Comparison of ENCODE assay signal across 11 mouse cellular contexts in the genomic region with DNA sequence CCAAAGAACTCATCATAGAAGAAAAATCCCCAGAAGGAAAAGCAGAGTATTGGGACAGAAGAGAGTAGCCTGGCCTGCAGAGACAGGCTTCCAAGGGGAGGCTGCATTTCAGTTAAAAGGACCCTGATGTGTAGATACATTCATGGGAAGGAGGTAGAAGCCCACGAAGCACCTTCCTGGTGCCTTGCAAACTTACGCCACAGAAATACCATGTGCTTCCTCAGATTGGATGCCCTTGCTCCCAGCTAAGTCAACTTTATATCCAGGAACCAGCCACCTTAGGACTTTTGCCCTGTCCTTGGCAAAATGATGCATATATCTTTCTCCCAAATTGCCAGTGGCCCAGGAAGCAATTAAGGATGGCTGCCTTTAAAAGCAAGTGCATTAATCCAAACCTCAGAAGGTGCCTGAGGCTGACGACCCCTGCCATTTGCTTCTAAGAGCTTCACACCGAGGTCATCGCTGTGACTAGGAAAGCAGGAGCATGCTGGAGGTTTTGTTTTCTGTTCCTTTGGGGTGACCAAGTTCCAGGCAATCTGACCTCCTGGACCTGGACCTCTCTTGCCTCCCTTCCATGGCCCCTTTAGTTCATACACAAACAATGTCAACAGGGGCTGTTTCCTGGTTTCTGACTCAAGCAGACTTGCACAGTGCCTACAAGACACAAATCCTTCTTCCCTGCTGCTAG. TPM values are rescaled to one million over a fixed set of nuclear protein-coding genes. Genes with fewer than 3 reads are reported as not detected.
DNase-seq lines count a peak whose midpoint lies in the region; ATAC-seq lines count a peak whose summit lies in the region.
"Had no signal": no experiment of that assay in that cellular context is flagged by ENCODE, and none has a peak within 500 bp of the region (broad histone marks: within the 10 kb centered on the region; RNA-seq: fewer than 3 reads in every experiment).

No protein-coding gene starts in this region.

- H3K9ac ChIP-seq in heart, embryonic 15.5 days, result no peak overlapping the region
- no peak overlapping the region for H3K9ac ChIP-seq in midbrain, embryonic 14.5 days (replicated peaks; ENCODE audit: low read length)
- H3K9ac ChIP-seq in intestine, embryonic 14.5 days (ENCODE audit: low read length), result no peak overlapping the region
- H3K9ac ChIP-seq in stomach, embryonic 15.5 days, result no peak overlapping the region

- no peak overlapping the region for H3K4me3 ChIP-seq in heart, embryonic 15.5 days
- H3K4me3 ChIP-seq in midbrain, embryonic 10.5 days, result no peak overlapping the region
- no peak overlapping the region for H3K4me3 ChIP-seq in midbrain, embryonic 14.5 days (replicated peaks; ENCODE audit: low read depth, low read length)
- H3K4me3 ChIP-seq in intestine, embryonic 14.5 days (ENCODE audit: low read depth, low read length), result no peak overlapping the region
- no peak overlapping the region for H3K4me3 ChIP-seq in stomach, embryonic 15.5 days (replicated peaks)
- H3K4me3 ChIP-seq: erythroblast, embryonic 14.5 days; myocyte had no signal

- H3K36me3 ChIP-seq in heart, embryonic 15.5 days, result no peaks in the 10 kb centered on the region
- peaks cover 6% of the 10 kb centered on the region; the same call in 1 of the 2 replicates for H3K36me3 ChIP-seq in midbrain, embryonic 10.5 days
- H3K36me3 ChIP-seq in midbrain, embryonic 14.5 days (ENCODE audit: control insufficient read depth, insufficient read depth, low read length), result no peaks in the 10 kb centered on the region; the same call in 1 of the 2 replicates
- peaks cover 4% of the 10 kb centered on the region; the same call in 1 of the 2 replicates for H3K36me3 ChIP-seq in intestine, embryonic 14.5 days (ENCODE audit: control insufficient read depth, insufficient read depth, low read length)
- H3K36me3 ChIP-seq in stomach, embryonic 15.5 days, result no peaks in the 10 kb centered on the region

- H3K4me2 ChIP-seq in heart, embryonic 15.5 days, result 0 out of 2 replicates have a peak overlapping the region, but pooled peaks have one; percentile 10
- H3K4me2 ChIP-seq in midbrain, embryonic 14.5 days (ENCODE audit: low read length), result no peak overlapping the region
- H3K4me2 ChIP-seq in intestine, embryonic 14.5 days (ENCODE audit: low read length), result no peak overlapping the region
- H3K4me2 ChIP-seq in stomach, embryonic 15.5 days, result peak overlapping the region; percentile 26; the same call in 1 of the 2 replicates

- DNase-seq in heart, postnatal 10 days, result no peak
- no peak for DNase-seq in midbrain, embryonic 10.5 days (ENCODE audit: low spot score)
- no peak for DNase-seq in midbrain, embryonic 14.5 days
- DNase-seq in intestine, embryonic 14.5 days (ENCODE audit: low spot score), result no peak
- no peak for DNase-seq in frontal cortex, adult 2 months (ENCODE audit: extremely low spot score in 1 of 2, low spot score in 1 of 2)

- intact Hi-C loops in heart, postnatal 10 days (cut with DNase I), result no loop called here

- H3K9me3 ChIP-seq in heart, embryonic 15.5 days (replicated peaks), result no peaks in the 10 kb centered on the region
- no peaks in the 10 kb centered on the region for H3K9me3 ChIP-seq in midbrain, embryonic 10.5 days (replicated peaks)
- no peaks in the 10 kb centered on the region for H3K9me3 ChIP-seq in midbrain, embryonic 14.5 days (ENCODE audit: control insufficient read depth, low read length)
- H3K9me3 ChIP-seq in intestine, embryonic 14.5 days (ENCODE audit: control insufficient read depth, low read length), result no peaks in the 10 kb centered on the region
- H3K9me3 ChIP-seq in stomach, embryonic 15.5 days, result no peaks in the 10 kb centered on the region

- WGBS in heart, embryonic 15.5 days, result 54% methylated on average over 5 of the region's 5 CpGs
- WGBS in midbrain, embryonic 10.5 days, result 71% methylated on average over 5 of the region's 5 CpGs
- 71% methylated on average over 5 of the region's 5 CpGs for WGBS in midbrain, embryonic 14.5 days
- 57% methylated on average over 5 of the region's 5 CpGs for WGBS in intestine, embryonic 14.5 days
- 62% methylated on average over 5 of the region's 5 CpGs for WGBS in stomach, embryonic 15.5 days

- no peaks in the 10 kb centered on the region for H3K27me3 ChIP-seq in heart, embryonic 15.5 days
- no peaks in the 10 kb centered on the region for H3K27me3 ChIP-seq in midbrain, embryonic 10.5 days (ENCODE audit: low read depth, poor library complexity, severe bottlenecking)
- no peaks in the 10 kb centered on the region for H3K27me3 ChIP-seq in midbrain, embryonic 14.5 days (ENCODE audit: control insufficient read depth, insufficient read depth, low read length)
- H3K27me3 ChIP-seq in intestine, embryonic 14.5 days (replicated peaks; ENCODE audit: control insufficient read depth, insufficient read depth, low read length), result no peaks in the 10 kb centered on the region
- no peaks in the 10 kb centered on the region for H3K27me3 ChIP-seq in stomach, embryonic 15.5 days (replicated peaks)

- peak overlapping the region; percentile 77 for H3K27ac ChIP-seq in heart, embryonic 15.5 days
- H3K27ac ChIP-seq in midbrain, embryonic 10.5 days (replicated peaks), result 0 out of 2 replicates have a peak overlapping the region, but pooled peaks have one; percentile 23
- no peak overlapping the region for H3K27ac ChIP-seq in midbrain, embryonic 14.5 days (replicated peaks; ENCODE audit: low read depth, low read length)
- H3K27ac ChIP-seq in intestine, embryonic 14.5 days (ENCODE audit: low read depth), result peak overlapping the region; percentile 39
- H3K27ac ChIP-seq in stomach, embryonic 15.5 days, result peak overlapping the region; percentile 74

- no peak for ATAC-seq in heart, embryonic 15.5 days (replicated peaks; ENCODE audit: insufficient number of reproducible peaks, insufficient read depth, low FRiP score, low read depth)
- ATAC-seq in midbrain, embryonic 14.5 days (ENCODE audit: low FRiP score, low TSS enrichment), result no peak
- ATAC-seq in intestine, embryonic 14.5 days (replicated peaks; ENCODE audit: low FRiP score, low TSS enrichment, low read depth), result no peak
- no peak for ATAC-seq in stomach, embryonic 15.5 days (ENCODE audit: insufficient read depth, low FRiP score, low read depth)
- no peak for ATAC-seq in megakaryocyte progenitor cell, adult 5-6 weeks (replicated peaks; ENCODE audit: poor library complexity)
- ATAC-seq: activated CD4-positive, CD25-positive, alpha-beta regulatory T cell, adult 4 months had no signal

- peaks cover 69% of the 10 kb centered on the region for H3K4me1 ChIP-seq in heart, embryonic 15.5 days (replicated peaks)
- peaks cover 16% of the 10 kb centered on the region for H3K4me1 ChIP-seq in midbrain, embryonic 10.5 days
- H3K4me1 ChIP-seq in midbrain, embryonic 14.5 days (ENCODE audit: control insufficient read depth, insufficient read depth, low read length), result no peaks in the 10 kb centered on the region
- H3K4me1 ChIP-seq in intestine, embryonic 14.5 days (replicated peaks; ENCODE audit: control insufficient read depth, insufficient read depth, low read length), result peaks cover 33% of the 10 kb centered on the region
- H3K4me1 ChIP-seq in stomach, embryonic 15.5 days, result peaks cover 39% of the 10 kb centered on the region

RNA-seq across cellular contexts. Expression of a gene that starts 31.0 kb away (rescaled TPM):
- polyA plus RNA-seq in heart, embryonic 15.5 days (2015; fragmentation: Nextera tagmentation; extraction: Ambion mirVana), result 78.8 and 81.2 TPM in 2 replicates
- total RNA-seq in heart, postnatal 10 days (2021), result 100 to 1,000 TPM; 112 to 223 TPM
- polyA plus RNA-seq in midbrain, embryonic 10.5 days (2016; fragmentation: Nextera tagmentation; extraction: Ambion mirVana), result 21.2 and 25.7 TPM in 2 replicates
- 13.2 and 23.5 TPM in 2 replicates for polyA plus RNA-seq in midbrain, embryonic 14.5 days (2014; fragmentation: Nextera tagmentation; extraction: Ambion mirVana)
- polyA plus RNA-seq in intestine, embryonic 14.5 days (2014; fragmentation: Nextera tagmentation; extraction: Ambion mirVana), result 58.4 and 68.4 TPM in 2 replicates
- 63.5 and 66.0 TPM in 2 replicates for polyA plus RNA-seq in stomach, embryonic 15.5 days (2015; fragmentation: Nextera tagmentation; extraction: Ambion mirVana)
- polyA plus RNA-seq in frontal cortex, adult 2 months (2012; rRNA removed), result 59.6 and 65.5 TPM in 2 replicates
- 0.27 and 0.64 TPM in 2 replicates for total RNA-seq in megakaryocyte progenitor cell, adult 5-6 weeks (2015)
- total RNA-seq in megakaryocyte progenitor cell, adult 5-6 weeks (2017), result 0.04 and 0.27 TPM in 2 replicates
- polyA plus RNA-seq: activated CD4-positive, CD25-positive, alpha-beta regulatory T cell, adult 4 months had no signal

Comparison
In these comparisons a context has a peak if more than half of its experiments do, and no peak if none do; other contexts are left out.
1. H3K4me2 ChIP-seq: peak in heart, embryonic 15.5 days (single experiment) and stomach, embryonic 15.5 days (single experiment); none in midbrain, embryonic 14.5 days (single experiment) and intestine, embryonic 14.5 days (single experiment).